Mouse (Mus musculus): ENCODE measurements at regions not wholly inside any gene's neighbourhood (a gene's known extent, or its start where the extent isn't known, plus 50 kb on each side); places are given as distances from the start of the nearest gene placed in this dataset.

DNA sequence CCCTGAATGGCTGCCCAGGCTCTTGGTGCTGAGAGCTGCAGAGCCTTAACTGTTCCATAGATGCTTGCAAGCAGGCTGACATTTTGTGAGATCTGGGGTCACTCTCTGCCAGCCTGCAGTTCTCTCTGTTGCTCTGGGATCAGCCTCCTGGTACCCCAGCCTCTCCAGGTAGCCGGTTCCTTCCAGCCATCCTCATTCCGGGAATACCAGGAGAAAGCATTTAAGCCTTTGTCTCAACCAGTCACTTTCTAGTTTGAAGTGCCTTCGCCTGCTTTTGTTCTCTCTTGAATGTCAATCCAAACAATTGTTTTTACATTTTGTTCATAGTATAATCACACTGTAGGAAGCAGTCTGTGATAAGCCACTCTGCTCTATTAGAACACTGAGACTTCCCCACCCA lies 281.0 kb upstream of the Rtl1 start:
- DNase-seq (ENCODE audit: low spot score in 2 of 2), result no peak

- DNase-seq (ENCODE audit: low spot score in 2 of 2), result no peak
Measured at GRCm38 (mm10) chr12:109891206-109891605, 291.1 kb upstream of the Rtl1 start.

DNA sequence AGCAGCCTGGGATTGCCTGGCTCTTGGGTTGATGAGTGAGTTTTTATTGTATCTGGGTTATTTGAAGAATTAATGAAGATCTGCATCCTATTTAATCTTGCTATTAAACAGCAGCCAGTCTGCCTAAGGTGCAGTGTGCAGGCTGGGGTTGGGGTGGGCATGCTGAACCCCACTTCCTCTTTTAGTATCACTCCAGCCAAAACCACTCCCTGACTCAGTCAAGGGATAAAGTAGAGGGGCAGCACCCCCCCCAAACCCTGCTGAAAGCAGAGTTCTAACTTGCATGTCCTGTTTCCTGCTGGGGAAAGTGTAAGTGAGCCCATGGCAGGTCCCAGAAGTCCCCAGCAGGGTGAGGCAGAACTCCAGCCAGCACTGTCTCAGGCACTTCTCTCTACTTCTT lies 292.7 kb upstream of the Rtl1 start:
- DNase-seq (ENCODE audit: low spot score in 2 of 2), result no peak

- DNase-seq (ENCODE audit: low spot score in 2 of 2), result no peak
Measured at GRCm38 (mm10) chr12:109893657-109894056, 293.5 kb upstream of the Rtl1 start.

GRCm38 (mm10) chr12:109895389-109895788 lies 295.3 kb upstream of the Rtl1 start:
- no peak for DNase-seq (ENCODE audit: low spot score in 2 of 2)

GRCm38 (mm10) chr12:109896397-109896796 lies 296.3 kb upstream of the Rtl1 start:
- DNase-seq (ENCODE audit: low spot score in 2 of 2), result no peak

- no peak for DNase-seq (ENCODE audit: low spot score in 2 of 2)
Measured at GRCm38 (mm10) chr12:109896906-109897305, 296.8 kb upstream of the Rtl1 start.

GRCm38 (mm10) chr12:109897861-109898385 lies 297.8 kb upstream of the Rtl1 start:
- DNase-seq (ENCODE audit: low spot score in 2 of 2), result no peak

DNA sequence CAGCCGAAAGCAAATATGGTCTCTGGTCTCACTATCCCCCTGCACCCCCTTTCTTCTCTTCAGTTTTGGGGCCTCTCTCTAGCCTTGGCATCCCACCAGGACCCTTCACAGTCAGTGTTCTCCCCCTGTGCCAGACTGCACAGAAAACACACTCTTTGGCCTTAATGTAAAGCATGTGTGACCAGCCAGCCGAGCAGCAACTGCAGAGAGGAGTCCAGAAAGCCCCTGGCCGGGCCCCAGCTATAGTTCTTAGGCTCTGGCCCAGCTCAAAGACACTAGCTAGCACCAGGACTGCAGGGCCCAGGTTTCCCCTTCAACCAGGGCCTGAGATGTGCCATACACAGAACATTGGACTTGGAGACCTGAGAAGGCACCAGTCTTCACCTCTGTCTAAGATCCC lies 299.3 kb upstream of the Rtl1 start:
- DNase-seq (ENCODE audit: low spot score in 2 of 2), result no peak

DNA sequence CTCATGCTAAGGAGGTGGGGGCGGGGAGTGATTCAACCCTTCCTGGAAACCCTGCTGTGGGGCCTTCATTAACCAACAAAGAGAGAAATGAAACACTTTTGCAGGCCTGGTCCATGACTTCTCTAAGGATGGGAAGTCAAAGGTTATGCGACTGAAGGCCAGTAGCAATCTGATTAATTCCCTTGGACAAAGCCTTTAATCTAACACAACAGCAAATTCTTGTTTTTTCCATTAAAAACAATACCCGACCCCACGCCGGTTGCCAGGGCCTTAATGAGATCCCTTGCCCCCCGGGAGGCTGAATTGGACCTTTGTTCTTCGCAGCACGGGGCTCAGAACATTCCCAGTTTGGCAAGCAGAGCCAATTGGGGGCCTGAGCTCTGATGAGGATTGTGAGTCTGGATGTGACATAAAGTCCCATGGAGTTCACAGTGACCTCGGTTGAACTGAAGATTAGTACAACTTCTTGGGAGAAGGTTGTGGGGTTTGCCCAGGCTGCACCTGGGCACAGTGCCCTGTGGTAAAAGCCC lies 310.9 kb upstream of the Rtl1 start:
- no peak for DNase-seq (ENCODE audit: low spot score in 2 of 2)

DNA sequence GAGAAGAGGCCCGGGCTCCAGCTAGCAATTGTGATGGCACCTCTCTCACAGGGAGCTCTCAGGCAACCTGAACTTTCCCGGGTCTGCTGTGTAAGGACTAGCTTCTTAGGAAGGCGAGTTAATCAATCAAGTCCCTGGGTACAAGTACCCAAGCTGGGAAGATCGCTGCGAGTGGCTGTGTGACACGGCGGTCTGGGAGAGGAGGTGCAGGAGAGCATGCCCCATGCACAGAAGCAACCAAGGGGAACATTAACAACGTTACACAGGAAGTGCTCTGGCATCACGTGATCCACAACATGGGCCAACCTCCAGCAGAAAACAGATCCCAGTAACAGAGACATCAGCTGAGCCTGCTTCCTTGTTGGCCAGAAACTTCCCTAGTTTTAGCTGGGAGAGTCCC lies 311.4 kb upstream of the Rtl1 start:
- no peak for DNase-seq (ENCODE audit: low spot score in 2 of 2)

- no peak for DNase-seq (ENCODE audit: low spot score in 2 of 2)
Measured at GRCm38 (mm10) chr12:109917761-109918160, 317.6 kb upstream of the Rtl1 start.

DNA sequence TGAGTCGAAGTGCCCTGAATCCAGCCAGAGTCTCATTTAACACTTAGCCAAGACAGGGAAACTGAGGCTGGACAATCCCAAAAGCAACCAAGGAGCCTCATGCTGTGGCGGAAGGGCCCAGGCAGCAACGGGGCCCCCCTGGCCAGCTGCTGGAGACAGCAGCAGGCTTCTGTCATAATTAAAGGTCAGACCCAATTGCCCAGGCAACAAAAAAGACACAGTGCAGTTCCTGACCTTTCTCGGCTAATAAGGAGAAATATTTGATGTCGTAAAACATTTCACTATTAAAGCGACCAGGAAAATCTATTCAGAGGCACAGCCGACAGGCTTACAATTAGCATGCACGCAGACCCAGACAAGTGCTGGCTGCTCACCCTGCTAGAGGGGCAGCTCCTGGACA lies 318.8 kb upstream of the Rtl1 start:
- DNase-seq (ENCODE audit: low spot score in 2 of 2), result no peak

GRCm38 (mm10) chr12:109922111-109922510 lies 322.0 kb upstream of the Rtl1 start:
- no peak for DNase-seq (ENCODE audit: low spot score in 2 of 2)

DNA sequence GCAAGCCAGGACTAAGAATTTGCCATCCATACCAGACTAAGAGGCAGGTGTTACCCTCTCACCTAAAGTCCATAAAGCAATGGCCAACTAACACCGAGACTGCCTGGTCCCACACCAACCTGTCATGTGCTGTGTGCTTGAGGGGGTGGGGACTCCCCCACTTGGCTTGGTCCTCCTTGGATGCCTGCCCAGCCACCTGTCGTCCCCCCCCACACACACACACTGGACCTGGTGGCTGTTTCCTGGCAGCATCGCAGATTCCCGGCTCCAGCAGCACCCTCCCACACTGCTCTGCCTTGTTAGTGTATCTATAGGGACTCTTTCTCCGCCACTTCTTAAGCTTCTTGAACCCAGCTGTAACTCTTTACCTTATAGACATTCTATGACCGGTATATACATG lies 325.7 kb upstream of the Rtl1 start:
- DNase-seq (ENCODE audit: low spot score in 2 of 2), result no peak

DNA sequence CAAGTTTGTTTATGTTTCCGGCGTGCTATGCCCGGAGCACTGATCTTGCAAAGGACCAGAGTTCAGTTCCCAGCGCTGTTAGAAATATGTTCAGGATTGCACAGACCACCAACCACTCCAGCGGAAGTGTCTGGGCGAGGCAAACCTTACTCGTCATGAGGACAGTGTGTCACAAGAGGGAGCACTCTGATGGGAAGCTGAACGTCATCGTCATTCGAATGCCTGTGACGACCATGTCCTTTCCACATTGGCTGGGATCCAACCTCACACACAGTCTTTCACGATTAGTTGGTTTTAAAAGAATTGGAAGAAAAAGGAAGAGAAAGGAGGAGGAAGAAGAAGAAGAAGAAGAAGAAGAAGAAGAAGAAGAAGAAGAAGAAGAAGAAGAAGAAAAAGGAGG lies 326.5 kb upstream of the Rtl1 start:
- DNase-seq (ENCODE audit: low spot score in 2 of 2), result no peak

DNA sequence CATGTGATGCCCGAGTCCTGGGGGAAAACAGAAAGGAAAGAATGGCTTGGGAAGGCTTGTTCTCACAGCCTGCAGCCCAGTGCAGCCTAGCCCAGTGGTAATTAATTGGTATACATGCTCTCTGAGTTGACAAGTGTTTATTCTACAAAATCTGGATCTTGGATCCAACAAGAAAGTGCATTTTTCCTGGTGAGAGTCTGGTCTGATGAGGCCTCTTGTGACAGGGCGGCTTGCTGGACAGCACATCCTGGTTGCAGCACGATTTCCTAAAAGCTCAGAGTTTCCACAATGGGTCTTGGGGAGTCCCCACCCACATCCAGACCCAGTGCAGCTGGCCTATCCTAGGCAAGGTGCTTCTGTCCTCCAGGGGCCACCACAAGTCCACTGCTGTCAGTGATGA lies 332.7 kb upstream of the Dio3 start:
- DNase-seq (ENCODE audit: low spot score in 2 of 2), result no peak

DNA sequence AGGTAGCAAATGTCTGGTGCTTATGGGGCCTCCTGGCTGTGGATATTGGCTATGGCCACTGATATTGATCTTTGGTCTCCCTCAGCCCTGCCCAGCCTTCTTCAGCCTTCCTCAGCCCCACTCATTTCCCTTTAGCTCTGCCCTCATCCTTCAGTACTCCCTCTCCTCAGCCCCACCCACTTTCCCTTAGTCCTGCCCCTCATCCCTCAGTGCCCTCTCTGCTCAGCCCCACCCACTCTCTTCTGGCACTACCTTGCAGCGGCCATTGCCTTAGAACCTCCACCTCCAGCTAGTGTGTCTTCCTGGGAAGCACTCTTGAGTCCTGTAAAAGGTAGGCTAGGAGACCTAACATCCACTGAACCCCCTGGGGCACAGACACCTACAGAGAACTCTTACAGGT lies 331.9 kb upstream of the Dio3 start:
- DNase-seq (ENCODE audit: low spot score in 2 of 2), result no peak

- DNase-seq (ENCODE audit: low spot score in 2 of 2), result no peak
Measured at GRCm38 (mm10) chr12:109947886-109948433, 330.9 kb upstream of the Dio3 start.

DNA sequence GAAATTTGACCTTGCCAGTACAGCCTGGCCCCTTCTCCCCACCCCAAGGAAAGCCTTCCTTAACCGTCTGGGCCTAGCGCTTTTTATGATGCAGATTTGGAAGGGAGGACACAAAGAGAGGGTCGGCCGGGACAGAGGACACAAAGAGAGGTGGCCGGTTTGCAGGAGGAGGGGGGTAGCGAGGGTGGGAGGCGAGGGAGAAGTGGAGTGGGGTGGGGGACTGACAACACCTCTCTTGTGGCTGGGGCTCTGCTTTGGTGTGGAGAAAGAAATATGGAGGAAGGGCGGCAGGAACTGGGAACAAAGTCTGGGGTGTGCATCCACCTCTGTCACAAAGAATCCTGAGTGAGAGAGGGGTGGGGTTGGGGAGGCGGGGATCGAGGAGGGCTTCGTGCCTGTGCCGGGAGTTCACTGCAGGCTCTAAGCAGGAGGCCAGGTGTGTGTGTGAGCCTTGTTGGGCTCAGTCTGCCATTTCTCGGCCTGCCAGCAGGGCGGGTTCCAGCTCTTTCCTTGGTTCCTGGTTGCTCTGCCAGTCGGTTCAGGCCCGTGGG lies 330.4 kb upstream of the Dio3 start:
- no peak for DNase-seq (ENCODE audit: low spot score in 2 of 2)

- DNase-seq (ENCODE audit: low spot score in 2 of 2), result no peak
Measured at GRCm38 (mm10) chr12:109949231-109949965, 329.5 kb upstream of the Dio3 start.

- no peak for DNase-seq (ENCODE audit: low spot score in 2 of 2)
Measured at GRCm38 (mm10) chr12:109950632-109951031, 328.2 kb upstream of the Dio3 start.

GRCm38 (mm10) chr12:109951473-109951872 lies 327.4 kb upstream of the Dio3 start:
- no peak for DNase-seq (ENCODE audit: low spot score in 2 of 2)
